Mouse (Mus musculus): ENCODE data around the gene Zfp384. TPM values are rescaled to one million over a fixed set of nuclear protein-coding genes. Genes with fewer than 3 reads are reported as not detected.
"Not testable (repeated sequence)": the region's sequence is repeated elsewhere in the genome, so short reads cannot be mapped to it uniquely, and the experiment has no call there.

Zfp384 gene
- polyA plus RNA-seq, 1 experiment from 2014 or later = 20.6 TPM

DNA sequence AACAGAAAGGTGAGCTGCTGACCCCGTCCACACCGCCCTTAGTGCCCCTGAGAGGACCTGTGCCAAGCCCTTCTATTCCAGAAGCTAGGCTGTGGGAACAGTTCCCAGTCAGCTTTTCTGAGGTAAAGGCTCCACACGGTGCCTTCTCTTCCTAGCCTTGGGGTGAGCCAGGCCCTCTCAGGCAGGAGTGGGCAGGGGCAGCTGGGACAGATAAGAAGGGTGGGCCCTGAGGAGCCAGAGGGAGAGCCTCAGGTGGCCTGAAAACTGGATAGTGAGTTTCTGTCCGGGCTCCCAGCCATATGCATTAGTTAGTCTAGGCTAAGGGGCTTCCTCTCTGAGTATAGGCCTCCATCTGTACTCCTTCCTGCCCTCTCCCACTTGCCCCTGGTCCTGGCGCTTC, 53.6 kb downstream of the Zfp384 start:
- 86% methylated on average over 5 of the region's 5 CpGs for WGBS
- no peak for ATAC-seq (ENCODE audit: low FRiP score, low read depth)

DNA sequence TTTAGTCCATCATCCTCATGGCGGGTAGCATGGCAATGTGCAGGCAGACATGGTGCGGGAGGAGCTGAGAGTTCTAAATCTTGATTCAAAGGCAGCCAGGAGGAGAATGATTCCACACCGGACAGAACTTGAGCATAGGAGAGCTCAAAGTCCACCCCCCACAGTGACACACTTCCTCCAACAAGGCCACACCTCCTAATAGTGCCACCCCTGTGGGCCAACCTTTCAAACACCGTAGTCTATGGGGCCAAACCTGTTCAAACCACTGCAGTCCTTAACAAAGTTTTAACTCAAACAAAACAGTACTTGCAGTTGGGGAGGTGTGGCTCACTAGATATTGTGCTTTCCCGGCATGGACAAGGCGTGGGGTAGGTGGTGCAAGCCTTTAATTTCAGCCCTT, 55.0 kb downstream of the Zfp384 start:
- Histone ChIP-seq H3K27ac (no peak overlapping the region), H3K4me2 (replicated peaks) (no peak overlapping the region), H3K9ac (no peak overlapping the region), H3K27me3 (no peaks in the 10 kb centered on the region), H3K9me3 (no peaks in the 10 kb centered on the region), H3K4me1 (peaks cover 7% of the 10 kb centered on the region; the same call in 1 of the 2 replicates), H3K4me3 (no peak overlapping the region), H3K36me3 (no peaks in the 10 kb centered on the region)
- no peak for ATAC-seq (ENCODE audit: low FRiP score, low read depth)
- WGBS = 90% methylated on average over 6 of the region's 6 CpGs

More for the DNA sequence above, 53.6 kb downstream of the Zfp384 start:
- H3K9ac ChIP-seq = no peak overlapping the region
- no peak overlapping the region for H3K4me3 ChIP-seq
- H3K4me1 ChIP-seq = peaks cover 7% of the 10 kb centered on the region; the same call in 1 of the 2 replicates
- H3K9me3 ChIP-seq = no peaks in the 10 kb centered on the region
- H3K27me3 ChIP-seq = no peaks in the 10 kb centered on the region
- no peak overlapping the region for H3K4me2 ChIP-seq (replicated peaks)
- no peak overlapping the region for H3K27ac ChIP-seq
- H3K36me3 ChIP-seq = no peaks in the 10 kb centered on the region

DNA sequence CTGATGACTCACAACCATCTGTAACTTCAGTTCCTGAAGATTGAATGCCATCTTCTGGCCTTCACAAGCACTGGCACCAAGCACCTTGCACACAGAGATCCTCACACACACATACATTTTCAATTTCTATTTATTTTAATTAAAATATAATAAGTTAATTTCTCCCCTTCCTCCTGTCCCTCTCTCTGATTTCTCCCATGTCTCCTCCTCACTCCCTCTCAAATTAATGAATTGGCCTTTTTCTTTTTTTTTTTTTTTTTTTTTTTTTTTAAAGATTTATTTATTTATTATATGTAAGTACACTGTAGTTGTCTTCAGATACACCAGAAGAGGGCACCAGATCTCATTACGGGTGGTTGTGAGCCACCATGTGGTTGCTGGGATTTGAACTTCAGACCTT, 56.3 kb downstream of the Zfp384 start:
- WGBS = no CpG with 5 or more reads among the region's 1 CpGs
- not testable (repeated sequence) for H3K36me3 ChIP-seq; H3K27me3 ChIP-seq; H3K27ac ChIP-seq; H3K9me3 ChIP-seq; H3K4me1 ChIP-seq; H3K4me3 ChIP-seq; ATAC-seq (ENCODE audit: low FRiP score, low read depth); H3K9ac ChIP-seq; H3K4me2 ChIP-seq (replicated peaks)

DNA sequence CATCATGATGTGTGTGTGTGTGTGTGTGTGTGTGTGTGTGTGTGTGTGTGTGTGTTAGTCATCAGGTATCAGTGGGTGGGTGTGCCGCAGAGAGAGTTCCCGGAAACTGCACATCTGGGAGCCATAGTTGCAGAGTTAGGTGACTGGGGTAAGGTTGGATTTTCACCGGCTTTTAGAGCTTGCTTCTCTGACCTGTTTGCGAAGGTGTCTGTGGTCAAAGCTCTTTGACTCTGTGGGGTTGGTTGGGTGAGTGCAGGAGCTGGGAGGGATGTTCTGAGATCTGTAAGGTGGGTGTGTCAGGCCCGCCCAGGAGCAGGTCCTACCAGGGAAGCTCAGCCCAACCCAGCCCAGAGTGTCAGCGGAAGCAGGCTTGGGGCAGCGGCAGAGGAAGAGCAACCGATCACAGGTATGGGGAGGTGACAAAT, 58.6 kb downstream of the Zfp384 start, which contains the start of gene Lpar5:
Gene Lpar5 (plus strand): TSS at position 350 of the 425 bp plus-strand sequence.
- Histone ChIP-seq H3K4me1 (peaks cover 19% of the 10 kb centered on the region), H3K36me3 (no peaks in the 10 kb centered on the region), H3K4me2 (replicated peaks) (no peak within 1 kb of the TSS), H3K27ac (no peak within 1 kb of the TSS), H3K4me3 (no peak within 1 kb of the TSS), H3K9ac (no peak within 1 kb of the TSS), H3K9me3 (no peaks in the 10 kb centered on the region), H3K27me3 (no peaks in the 10 kb centered on the region)
- 42% methylated on average over 8 of the region's 8 CpGs for WGBS
- ATAC-seq (ENCODE audit: low FRiP score, low read depth) = no peak

DNA sequence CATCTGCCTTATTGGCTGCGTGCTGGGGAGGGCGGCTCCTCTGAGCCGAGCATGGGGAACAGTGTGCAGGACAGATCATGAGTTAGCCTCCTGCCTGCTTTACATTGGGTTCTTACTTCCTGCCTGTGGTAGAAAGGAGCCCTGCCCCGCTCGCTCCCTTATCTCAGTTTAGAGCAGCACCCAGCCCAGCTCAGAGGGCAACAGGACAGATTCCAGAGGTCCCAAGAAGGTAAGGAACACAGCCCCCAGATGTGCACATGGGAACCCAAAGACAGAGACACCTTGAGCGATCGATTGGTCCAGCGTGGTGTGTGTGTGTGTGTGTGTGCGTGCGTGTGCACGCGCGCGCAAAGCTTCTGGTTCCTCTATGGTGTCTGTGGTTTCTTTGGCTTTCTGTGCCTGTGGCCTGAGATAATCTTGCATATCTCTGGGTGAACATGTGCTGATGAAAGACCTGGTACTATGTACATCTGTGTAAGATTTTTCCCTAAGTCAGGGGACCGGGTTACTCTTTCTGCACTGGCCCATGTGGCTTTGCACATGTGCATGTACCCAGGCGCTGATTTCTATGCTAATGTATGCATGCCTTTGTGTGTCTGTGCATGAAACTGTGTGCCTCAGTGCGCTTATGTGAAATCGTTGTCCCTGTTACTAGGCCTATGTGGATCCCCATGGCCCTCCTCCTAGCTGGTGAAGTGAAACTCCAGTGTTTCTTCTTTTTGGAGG, 62.4 kb downstream of the Zfp384 start:
- no peak overlapping the region for H3K4me3 ChIP-seq
- H3K4me2 ChIP-seq (replicated peaks) = no peak overlapping the region
- H3K27ac ChIP-seq = peak overlapping the region; percentile 89
- 82% methylated on average over 18 of the region's 18 CpGs for WGBS
- ATAC-seq (ENCODE audit: low FRiP score, low read depth) = peak; percentile 64
- no peaks in the 10 kb centered on the region for H3K27me3 ChIP-seq
- no peak overlapping the region for H3K9ac ChIP-seq
- H3K9me3 ChIP-seq = no peaks in the 10 kb centered on the region
- H3K4me1 ChIP-seq = peaks cover 19% of the 10 kb centered on the region
- H3K36me3 ChIP-seq = no peaks in the 10 kb centered on the region

DNA sequence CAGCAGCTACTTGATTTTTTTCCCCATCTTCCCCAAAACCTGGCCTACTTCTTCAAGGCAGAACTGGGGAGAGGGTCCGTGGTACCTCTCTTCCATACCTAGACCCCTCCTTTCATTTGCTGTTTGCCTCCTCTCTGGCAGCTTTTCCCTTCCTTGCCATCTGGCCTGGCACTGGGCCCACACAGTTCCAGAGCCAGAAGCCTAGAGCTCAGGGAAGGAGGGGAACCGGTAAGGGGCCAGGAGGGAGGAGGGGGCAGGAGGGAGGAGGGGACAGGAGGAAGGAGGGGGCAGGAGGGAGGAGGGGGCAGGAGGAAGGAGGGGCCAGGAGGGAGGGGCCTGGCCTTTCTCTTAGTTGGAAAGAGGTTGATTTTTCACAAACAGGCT, 62.9 kb downstream of the Zfp384 start:
- H3K36me3 ChIP-seq = no peaks in the 10 kb centered on the region
- H3K4me2 ChIP-seq (replicated peaks) = no peak overlapping the region
- no peaks in the 10 kb centered on the region for H3K27me3 ChIP-seq
- H3K4me3 ChIP-seq = no peak overlapping the region
- H3K4me1 ChIP-seq = peaks cover 19% of the 10 kb centered on the region
- H3K27ac ChIP-seq = peak overlapping the region; percentile 89
- no peaks in the 10 kb centered on the region for H3K9me3 ChIP-seq
- no peak overlapping the region for H3K9ac ChIP-seq
- peak; percentile 84 for ATAC-seq (ENCODE audit: low FRiP score, low read depth)
- 9% methylated on average over 2 of the region's 2 CpGs for WGBS

DNA sequence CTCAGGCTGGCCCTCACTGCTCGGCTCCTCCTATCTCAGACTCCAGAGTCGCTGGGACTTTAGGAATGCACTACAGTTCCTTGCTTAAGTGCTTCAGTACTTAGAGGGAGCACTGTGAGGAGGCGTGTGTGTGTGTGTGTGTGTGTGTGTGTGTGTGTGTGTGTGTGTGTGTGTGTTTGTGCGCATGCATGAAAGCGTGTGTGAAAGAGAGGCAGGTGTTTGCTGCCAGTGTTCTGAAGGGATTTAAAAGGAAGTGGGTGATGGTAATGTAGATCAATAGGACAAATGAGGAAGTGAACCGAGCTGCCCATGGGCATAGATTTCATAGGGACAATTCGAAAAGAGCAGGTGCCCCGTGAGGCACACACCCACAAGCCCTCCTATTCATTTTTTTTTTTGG, 64.9 kb downstream of the Zfp384 start:
- H3K27ac ChIP-seq = no peak overlapping the region
- H3K4me2 ChIP-seq (replicated peaks) = no peak overlapping the region
- no peaks in the 10 kb centered on the region for H3K36me3 ChIP-seq
- no peak overlapping the region for H3K9ac ChIP-seq
- no peak overlapping the region for H3K4me3 ChIP-seq
- no peaks in the 10 kb centered on the region for H3K27me3 ChIP-seq
- ATAC-seq (ENCODE audit: low FRiP score, low read depth) = no peak
- peaks cover 19% of the 10 kb centered on the region for H3K4me1 ChIP-seq
- 70% methylated on average over 8 of the region's 8 CpGs for WGBS
- H3K9me3 ChIP-seq = no peaks in the 10 kb centered on the region

DNA sequence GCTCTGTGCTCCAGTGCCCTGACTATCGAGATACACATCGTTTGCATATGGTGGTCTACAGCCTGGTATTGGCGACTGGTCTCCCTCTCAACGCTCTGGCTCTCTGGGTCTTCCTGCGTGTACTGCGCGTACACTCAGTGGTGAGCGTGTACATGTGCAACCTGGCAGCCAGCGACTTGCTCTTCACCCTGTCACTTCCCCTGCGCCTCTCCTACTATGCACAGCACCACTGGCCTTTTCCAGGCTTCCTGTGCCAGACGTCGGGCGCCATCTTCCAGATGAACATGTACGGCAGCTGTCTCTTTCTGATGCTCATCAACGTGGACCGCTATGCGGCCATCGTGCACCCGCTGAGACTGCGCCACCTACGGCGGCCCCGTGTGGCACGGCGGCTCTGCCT, 72.4 kb downstream of the Zfp384 start:
- ATAC-seq (ENCODE audit: low FRiP score, low read depth) = no peak; the same call in 1 of the 2 replicates
- Histone ChIP-seq H3K4me3 (peak overlapping the region; percentile 49), H3K4me1 (peaks cover 5% of the 10 kb centered on the region; the same call in 1 of the 2 replicates), H3K9me3 (no peaks in the 10 kb centered on the region), H3K27me3 (no peaks in the 10 kb centered on the region), H3K36me3 (no peaks in the 10 kb centered on the region), H3K27ac (peak overlapping the region; percentile 78), H3K9ac (peak overlapping the region; percentile 80), H3K4me2 (replicated peaks) (peak overlapping the region; percentile 80)
- 24% methylated on average over 25 of the region's 25 CpGs for WGBS

DNA sequence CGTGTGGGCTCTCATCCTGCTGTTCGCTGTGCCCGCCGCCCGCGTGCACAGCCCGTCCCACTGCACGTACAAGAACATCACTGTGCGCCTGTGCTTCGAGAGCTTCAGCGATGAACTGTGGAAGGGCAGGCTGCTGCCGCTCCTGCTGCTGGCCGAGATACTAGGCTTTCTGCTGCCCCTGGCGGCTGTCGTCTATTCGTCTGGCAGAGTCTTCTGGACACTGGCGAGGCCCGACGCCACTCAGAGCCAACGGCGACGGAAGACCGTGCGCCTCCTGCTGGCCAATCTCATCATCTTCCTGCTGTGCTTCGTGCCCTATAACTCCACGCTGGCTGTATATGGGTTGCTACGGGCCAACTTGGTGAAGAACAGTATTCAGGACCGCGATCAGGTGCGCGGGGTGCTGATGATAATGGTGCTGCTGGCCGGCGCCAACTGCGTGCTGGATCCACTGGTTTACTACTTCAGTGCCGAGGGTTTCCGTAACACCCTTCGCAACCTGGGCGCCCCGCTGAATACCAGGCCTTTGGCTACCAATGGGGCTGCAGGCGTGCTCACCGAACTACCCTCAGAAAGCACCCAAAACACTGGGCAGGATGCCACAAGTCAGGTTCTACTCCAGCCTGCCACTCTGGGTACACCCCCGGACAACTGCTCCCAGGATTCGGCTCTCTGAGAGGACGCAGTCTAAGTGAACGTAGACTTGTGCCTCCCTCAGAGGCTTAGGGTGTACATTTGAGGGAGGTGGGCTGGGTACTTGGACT, 73.0 kb downstream of the Zfp384 start:
- H3K27me3 ChIP-seq = no peaks in the 10 kb centered on the region

DNA sequence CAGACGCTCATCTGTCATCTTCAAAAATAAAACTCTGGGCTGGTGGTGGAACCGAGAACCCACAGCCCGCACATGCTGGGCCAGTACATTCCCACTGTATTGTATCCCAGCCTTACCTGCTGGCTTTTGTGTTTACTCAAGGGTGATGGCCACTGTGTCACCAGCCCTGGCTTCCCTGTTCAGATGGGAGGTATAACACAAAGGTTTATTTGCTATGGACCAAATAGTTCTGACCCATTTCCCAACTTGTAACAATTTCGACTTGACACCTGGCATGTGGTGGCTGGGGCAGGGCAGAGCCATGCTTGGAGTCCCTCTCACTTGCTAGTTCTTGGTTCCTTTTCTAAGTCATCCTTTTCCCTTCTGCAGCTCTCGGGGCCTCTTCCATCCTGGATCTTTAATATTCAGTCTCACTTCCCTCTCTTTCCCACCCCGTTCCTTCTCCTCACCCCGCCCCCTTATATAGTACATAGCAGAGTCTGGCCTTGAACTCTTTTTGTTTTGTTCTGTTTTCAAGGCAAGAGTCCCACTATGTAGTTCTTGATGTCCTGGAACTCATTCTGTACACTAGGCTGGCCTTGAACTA, 73.9 kb downstream of the Zfp384 start:
- Histone ChIP-seq H3K9me3 (no peaks in the 10 kb centered on the region), H3K27ac (no peak overlapping the region), H3K4me1 (peaks cover 5% of the 10 kb centered on the region; the same call in 1 of the 2 replicates), H3K4me3 (no peak overlapping the region), H3K9ac (no peak overlapping the region), H3K27me3 (no peaks in the 10 kb centered on the region), H3K4me2 (replicated peaks) (no peak overlapping the region), H3K36me3 (no peaks in the 10 kb centered on the region)
- WGBS = 88% methylated on average over 7 of the region's 7 CpGs
- no peak for ATAC-seq (ENCODE audit: low FRiP score, low read depth)

More for the DNA sequence above, 73.0 kb downstream of the Zfp384 start:
- Histone ChIP-seq H3K4me3 (peak overlapping the region; percentile 49), H3K27ac (peak overlapping the region; percentile 78), H3K4me2 (replicated peaks) (peak overlapping the region; percentile 80), H3K36me3 (no peaks in the 10 kb centered on the region), H3K9ac (peak overlapping the region; percentile 80), H3K4me1 (peaks cover 5% of the 10 kb centered on the region; the same call in 1 of the 2 replicates), H3K9me3 (no peaks in the 10 kb centered on the region)
- ATAC-seq (ENCODE audit: low FRiP score, low read depth) = peak; percentile 88
- 22% methylated on average over 45 of the region's 45 CpGs for WGBS

DNA sequence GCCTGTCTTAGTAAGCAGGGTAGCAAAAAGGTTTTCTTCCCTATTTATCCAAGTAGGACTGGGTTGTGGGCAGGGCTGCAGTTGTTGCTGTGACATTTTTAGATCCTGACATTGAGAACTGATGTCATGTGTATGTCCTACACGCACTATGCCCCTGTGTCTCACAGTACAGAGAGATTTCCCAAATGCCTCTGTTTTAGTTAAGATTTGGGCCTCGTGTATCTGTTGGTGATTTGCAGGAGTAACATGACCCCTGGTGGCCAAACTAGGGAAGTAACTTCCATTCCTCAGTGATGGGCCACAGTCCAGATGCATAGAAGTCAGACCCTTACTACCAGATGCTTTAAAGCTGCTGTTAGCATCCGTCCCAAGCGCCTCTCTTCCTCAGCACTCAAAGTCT, 75.5 kb downstream of the Zfp384 start:
- Histone ChIP-seq H3K9ac (no peak overlapping the region; the same call in 1 of the 2 replicates), H3K4me3 (no peak overlapping the region), H3K27ac (peak overlapping the region; percentile 22; the same call in 1 of the 2 replicates), H3K27me3 (no peaks in the 10 kb centered on the region), H3K4me1 (peaks cover 17% of the 10 kb centered on the region), H3K9me3 (no peaks in the 10 kb centered on the region), H3K4me2 (replicated peaks) (no peak overlapping the region), H3K36me3 (no peaks in the 10 kb centered on the region)
- peak; percentile 18; the same call in 1 of the 2 replicates for ATAC-seq (ENCODE audit: low FRiP score, low read depth)
- whole genome bisulfite sequencing = 6% methylated on average over 4 of the region's 4 CpGs
